Mouse (Mus musculus): ENCODE data around the gene Scamp3.
A peak's percentile ranks its signal among the peaks of the same experiment; 100 is the strongest.

Scamp3 gene

DNA sequence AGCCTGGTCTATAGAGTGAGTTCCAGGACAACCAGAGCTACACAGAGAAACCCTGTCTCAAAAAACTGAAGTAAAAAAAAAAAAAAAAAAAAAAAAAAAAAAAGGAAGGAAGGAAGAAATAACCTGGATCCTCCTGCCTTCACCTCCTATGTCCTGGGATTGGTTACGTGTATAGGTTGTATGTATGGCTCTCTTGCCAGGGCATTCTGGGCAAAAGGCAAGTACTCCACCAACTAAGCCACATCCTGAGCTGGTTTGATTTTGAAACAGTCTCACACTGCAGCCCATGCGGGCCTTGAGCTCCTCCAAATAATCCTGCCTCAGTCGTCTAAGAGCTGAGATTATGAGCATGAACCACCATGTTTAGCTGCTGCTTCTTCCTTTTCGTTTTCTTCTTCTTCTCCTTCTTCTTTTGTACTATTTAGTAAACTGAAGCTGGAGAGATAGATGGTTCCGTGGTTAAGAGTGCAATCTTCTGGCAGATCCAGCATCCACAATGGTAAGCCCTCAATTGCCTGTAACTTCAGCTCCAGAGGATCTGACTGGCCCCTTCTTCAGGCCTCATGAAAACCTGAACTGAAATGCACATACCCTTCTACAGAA is 13.5 kb upstream of the Scamp3 start:
- no peak for DNase-seq (ENCODE audit: low spot score in 2 of 2)

DNA sequence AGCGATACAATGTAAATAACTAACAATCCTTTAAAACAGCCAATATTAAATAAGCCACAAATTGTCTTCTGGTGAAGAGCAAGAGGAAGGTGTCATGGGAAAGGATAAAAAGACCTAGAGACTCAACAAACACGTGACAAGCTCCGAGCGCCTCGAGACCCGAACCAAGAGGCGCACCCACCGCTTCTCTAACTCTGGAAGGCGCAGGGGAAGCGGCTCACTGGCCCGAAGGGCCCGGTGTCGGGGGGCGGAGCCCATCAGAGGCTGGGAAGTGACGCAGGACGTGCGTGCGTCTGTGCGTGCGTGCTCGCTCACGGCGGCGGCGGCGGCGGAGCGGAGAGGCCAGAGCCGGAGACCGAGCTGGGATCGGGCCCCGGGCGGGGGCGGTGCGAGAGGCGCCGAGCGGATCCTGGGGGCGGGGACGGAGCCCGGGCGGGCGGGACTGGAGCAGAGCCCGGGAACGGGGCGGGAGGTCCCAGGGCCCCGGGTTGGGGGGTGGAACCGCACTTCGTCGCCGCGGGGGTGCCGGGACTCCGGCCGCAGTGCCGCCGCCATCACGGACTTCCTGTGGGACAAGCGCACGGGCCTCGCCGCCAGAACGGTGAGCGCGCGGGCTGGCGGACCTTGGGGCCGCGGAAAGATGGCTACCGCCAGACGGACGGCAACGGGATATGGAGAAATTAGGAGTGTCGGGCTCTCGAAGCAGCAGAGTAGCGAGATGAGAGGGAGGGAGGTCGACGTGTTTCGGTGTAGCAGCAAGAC is 12.6 kb upstream of the Scamp3 start, which contains the start of gene Clk2:
Gene Clk2 (plus strand): TSS at position 290 of the 762 bp plus-strand sequence.
- DNase-seq (ENCODE audit: low spot score in 2 of 2), result peak; percentile 93 to 94

DNA sequence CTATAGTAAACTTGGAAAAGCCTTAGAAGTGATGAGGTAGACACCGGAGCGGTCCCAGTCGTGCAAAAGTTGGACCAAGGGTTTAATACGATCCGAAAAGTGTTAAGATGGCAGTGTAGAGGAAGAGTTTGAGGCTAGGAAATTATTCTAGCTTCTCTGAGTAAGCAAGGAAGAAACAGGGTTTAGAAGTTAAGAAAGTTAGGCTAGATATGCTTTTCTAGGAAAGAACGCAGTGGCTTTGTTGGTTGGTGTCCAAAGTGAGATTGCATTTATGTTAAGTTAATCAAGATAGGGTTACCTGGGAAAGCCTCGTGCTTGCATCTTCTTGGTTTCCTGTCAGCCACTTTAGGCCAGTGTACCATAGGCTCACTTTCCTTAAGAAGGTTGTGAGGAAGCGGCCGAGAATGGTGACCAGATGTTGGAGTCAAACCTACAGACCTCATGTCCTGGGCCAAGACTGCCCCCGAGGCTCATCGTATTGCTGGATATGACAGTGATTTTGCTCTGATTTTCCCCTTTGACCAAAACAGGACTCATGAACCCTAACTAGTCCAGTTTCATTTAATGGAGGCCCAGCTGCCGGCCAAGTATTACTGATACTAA is 11.9 kb upstream of the Scamp3 start:
- no peak for DNase-seq (ENCODE audit: low spot score in 2 of 2)

DNA sequence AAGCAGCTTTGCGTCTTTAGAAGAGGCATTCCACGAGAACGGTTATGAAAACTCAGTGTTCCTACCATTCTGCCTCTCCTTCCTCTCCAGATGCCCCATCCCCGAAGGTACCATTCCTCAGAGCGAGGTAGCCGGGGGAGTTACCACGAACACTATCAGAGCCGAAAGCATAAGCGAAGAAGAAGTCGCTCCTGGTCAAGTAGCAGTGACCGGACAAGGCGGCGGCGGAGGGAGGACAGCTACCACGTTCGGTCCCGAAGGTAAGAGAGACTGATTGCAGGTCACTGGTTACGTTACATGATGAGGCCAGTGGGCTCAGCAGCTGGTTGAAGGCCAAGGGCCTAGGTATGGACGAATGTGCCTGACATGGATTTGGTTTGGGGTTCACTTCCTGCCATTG is 10.3 kb upstream of the Scamp3 start:
- no peak for DNase-seq (ENCODE audit: low spot score in 2 of 2)

DNA sequence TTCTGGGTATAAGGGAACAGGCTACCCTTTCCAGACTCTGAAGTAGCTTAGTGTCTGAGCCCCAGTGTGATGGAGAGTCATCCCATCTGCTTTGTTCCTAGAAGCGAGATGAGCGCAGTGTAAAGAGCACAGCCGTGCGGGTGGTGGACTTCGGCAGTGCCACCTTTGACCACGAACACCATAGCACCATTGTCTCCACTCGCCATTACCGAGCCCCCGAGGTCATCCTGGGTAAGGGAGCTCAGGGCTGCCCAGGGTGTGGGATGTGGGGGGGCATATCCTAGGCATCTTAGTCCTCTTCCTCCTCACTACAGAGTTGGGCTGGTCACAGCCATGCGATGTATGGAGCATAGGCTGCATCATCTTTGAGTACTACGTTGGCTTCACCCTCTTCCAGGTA is 2.4 kb upstream of the Scamp3 start:
- DNase-seq (ENCODE audit: low spot score in 2 of 2), result no peak

DNA sequence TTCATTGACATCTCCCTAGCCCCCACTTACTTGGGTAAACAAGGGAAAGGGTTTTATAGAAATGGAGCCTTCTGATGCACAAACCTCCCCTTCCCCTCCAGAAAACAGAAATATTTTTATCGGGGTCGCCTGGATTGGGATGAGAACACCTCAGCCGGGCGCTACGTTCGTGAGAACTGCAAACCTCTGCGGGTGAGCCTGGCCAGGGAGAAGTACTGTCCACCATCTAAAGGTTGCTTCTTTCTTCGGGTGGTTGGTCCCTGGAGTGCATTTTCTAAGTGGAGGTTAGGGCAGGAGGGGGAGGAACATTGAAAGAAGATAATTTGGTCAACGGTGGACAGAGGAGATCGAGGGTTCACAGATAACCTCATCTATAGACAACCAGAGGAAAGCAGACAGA is 1.7 kb upstream of the Scamp3 start:
- no peak for DNase-seq (ENCODE audit: low spot score in 2 of 2)

DNA sequence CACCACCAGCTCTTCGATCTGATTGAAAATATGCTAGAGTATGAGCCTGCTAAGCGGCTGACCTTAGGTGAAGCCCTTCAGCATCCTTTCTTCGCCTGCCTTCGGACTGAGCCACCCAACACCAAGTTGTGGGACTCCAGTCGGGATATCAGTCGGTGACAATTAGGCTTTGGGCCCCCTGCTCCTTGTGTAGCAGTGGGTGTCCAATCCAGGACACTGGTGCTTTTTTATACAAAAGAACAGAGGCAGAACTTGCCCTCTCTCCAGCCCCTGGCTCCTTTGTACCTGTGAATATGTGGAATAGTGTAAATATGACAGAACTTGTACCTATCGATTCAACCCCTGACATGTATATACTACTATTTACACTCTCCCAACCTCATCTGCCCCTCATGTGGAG is 852 bp upstream of the Scamp3 start:
- DNase-seq (ENCODE audit: low spot score in 2 of 2), result no peak

DNA sequence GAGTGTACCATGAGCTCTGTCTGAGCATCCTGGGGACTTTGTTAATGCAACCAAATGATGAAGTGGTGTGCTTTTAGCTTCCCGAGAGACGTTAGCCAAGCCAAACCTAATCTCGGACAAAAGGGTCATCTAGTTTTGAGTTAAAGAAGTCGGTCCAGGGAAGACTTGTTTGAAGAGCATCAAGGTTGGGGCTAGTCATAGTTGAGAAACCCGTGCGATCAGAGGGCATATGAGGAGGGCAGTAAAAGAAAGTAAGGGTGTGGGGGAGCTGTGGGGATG is 773 bp downstream of the Scamp3 start:
- no peak for DNase-seq (ENCODE audit: low spot score in 2 of 2)

DNA sequence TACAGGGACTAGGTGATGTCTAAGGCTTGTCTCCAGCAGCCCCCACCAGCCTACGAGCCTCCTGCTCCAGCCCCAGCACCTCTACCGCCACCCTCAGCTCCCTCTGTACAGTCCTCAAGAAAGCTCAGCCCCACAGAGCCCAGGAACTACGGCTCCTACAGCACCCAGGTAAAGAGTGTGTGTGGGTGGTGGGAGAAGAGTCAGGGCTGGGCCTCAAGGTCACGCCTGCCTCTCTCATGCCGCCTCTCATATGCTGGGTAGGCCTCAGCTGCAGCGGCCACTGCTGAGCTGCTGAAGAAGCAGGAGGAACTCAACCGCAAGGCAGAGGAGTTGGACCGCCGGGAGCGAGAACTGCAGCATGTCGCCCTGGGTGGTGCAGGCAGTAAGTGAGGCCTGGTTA is 1.8 kb downstream of the Scamp3 start:
- DNase-seq (ENCODE audit: low spot score in 2 of 2), result no peak

DNA sequence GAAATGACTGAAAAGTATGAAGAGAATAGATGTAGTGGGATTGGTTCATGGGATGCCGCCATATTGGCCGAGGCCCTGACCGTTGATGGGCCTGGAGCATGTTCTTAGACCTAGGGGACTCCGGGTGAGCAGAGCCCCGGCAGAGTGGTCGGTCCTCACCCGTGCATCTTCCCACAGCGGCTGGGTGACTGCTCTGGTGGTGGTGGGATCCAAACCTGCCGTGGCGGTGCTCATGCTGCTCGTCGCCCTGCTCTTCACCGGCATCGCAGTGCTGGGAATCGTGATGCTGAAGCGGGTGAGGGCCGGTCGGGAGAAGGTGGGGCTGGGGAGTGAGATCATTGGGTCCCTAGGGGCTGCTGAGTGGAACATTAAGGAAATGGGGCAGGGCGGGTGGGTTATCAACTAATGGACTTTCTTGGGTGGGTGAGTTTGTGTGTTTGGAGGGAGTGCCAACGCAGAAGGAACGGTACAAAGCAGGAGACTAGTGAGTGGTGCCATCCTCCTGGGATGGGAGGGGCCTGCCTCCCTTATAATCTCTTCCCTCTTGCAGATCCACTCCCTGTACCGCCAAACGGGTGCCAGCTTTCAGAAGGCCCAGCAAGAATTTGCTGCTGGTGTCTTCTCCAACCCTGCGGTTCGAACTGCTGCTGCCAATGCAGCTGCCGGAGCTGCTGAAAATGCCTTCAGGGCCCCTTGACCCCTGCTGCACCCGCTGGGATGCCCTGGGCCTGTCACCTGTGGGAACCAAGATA is 4.7 kb downstream of the Scamp3 start:
- DNase-seq (ENCODE audit: low spot score in 2 of 2), result no peak

DNA sequence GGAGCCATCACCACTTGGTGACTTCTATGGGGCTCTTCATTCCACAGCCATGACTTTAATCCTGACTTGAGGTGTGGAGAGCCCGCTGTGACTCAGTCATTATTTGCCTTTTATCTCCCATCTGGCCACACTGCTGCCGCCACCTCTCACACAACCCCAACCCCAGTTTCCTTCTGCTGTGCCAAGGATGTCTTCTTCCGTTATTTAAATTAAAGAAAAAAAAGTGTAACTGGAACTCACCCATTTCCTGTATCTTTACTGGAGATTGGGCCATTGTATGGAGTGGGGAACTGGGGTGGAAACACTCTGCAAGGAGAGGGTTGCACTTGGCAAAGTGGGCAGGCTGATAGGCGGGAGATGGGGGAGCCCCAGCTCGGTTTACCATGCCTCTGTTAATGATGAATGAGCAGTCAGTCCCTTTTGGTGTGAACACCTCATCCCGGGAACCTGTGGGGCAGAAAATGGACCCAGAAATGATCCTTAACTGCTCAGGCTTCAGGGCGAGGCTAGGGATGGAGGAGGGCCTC is 5.3 kb downstream of the Scamp3 start:
- no peak for DNase-seq (ENCODE audit: low spot score in 2 of 2)

DNA sequence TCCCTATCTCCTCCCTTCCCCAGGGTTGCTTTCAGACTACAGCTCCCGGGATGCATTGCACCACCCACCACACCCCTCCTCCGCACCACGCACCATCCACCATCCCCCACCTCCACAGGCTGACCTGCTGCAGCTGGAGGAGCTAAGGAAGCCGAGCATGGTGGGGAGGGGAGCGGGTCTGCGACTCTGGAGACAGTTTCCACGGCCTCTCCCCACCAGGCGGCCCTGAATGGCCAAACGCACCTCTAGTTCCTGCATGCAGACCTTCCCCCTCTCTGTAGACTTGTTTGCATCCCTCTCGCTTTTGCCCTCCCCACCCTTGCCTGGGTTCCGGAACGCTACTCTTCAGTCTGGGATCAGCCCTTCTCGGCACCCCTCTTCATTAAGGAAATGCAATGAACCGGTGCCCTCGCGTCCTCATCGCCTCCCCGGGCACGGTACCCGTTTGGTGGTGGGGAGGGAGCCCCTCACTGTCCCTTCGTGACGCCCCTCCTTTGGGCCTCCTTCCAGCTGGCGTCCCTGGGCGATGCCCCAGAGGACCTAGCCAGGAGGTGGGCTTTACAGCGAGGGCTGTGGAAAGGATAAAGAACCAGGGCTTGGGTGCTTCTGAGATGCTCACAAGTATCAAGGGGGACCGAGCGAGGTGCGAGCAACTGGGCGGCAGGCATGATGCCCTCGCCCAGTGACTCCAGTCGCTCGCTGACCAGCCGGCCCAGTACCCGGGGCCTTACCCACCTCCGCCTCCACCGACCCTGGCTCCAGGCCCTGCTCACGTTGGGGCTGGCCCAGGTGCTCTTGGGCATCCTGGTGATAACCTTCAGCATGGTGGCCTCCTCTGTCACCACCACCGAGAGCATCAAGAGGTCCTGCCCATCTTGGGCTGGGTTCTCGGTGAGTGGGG is 6.0 kb downstream of the Scamp3 start, which contains the start of gene Fam189b:
Gene Fam189b (plus strand): TSS at position 86 of the 901 bp plus-strand sequence.
- peak; percentile 94 to 95 for DNase-seq (ENCODE audit: low spot score in 2 of 2)

DNA sequence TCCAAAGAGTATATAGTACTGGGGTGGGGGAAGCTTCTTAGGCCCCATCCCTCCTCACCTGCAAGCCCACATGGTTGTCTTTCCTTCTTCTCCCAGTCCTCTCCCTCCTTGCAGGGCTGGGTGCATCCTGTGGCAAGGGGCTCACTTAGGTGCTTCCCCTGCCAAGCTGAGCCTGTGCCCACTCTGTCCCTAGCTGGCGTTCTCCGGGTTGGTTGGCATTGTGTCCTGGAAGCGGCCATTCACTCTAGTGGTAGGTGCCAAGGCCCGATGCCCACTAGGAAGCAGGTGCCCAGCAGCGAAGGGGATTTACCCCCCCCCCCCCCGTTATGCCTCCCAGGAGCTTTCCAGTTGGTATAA is 6.7 kb downstream of the Scamp3 start:
- DNase-seq (ENCODE audit: low spot score in 2 of 2), result peak; percentile 33 to 35

DNA sequence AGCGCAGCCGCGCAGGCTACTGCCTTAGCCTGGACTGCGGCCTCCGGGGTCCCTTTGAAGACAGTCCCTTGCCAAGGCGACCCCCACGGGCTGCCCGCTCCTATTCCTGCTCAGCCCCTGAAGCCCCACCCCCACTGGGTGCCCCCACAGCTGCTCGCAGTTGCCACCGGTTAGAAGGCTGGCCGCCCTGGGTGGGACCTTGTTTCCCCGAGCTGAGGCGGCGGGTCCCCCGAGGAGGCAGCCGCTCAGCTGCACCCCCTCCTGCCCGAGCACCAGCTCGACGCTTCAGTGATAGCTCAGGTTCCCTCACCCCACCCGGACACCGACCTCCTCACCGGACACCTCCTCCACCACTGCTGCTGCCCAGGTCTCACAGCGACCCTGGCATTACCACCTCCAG is 9.9 kb downstream of the Scamp3 start:
- no peak for DNase-seq (ENCODE audit: low spot score in 2 of 2)

DNA sequence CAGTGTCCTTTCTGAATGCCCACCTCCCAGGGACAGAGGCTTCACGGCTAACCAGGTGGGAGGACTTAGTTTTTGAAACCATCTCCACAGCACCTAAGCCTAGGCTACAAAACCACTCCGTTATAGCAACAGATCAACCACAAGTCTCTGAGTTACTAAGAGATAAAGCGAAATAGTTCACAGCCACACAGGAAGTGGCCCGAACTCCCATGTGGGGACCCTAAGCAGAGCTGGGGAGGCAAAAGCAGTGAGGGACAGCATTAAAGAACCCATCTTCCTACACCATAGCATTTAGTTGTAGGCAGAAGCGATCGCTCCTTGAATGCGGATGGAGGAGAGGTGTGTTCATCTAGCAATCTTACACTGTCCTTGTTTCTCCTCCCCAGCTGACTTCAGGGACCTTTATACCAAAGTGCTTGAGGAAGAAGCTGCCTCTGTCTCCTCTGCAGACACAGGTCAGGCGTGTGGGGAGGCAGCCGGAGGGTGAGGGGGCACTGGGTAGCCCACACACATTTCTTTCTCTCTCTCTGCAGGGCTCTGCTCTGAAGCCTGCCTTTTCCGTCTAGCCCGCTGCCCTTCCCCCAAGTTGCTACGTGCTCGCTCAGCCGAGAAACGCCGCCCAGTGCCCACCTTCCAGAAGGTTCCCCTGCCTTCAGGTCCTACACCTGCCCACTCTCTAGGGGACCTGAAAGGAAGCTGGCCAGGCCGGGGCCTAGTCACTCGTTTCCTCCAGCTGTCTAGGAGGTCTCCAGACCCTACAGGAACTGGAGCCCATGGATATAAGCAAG is 10.6 kb downstream of the Scamp3 start:
- no peak for DNase-seq (ENCODE audit: low spot score in 2 of 2)

DNA sequence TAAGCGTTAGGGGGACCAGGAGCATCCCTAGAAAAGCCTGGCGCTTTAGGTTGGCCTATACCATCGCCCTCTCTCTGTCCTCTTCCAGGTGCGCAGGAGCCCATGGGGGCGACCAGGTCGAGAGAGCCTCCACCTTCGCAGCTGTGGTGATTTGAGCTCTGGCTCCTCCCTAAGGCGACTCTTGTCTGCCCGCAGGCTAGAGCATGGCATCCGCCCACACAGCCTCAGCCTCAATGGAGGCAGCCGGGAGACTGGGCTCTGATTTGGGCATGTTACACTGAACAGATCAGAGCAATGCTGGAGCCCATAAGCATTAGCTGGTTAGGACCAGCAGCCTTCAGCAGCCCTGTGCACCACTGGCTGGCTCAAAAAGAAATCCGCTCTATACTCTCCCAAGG is 11.2 kb downstream of the Scamp3 start:
- no peak for DNase-seq (ENCODE audit: low spot score in 2 of 2)

DNA sequence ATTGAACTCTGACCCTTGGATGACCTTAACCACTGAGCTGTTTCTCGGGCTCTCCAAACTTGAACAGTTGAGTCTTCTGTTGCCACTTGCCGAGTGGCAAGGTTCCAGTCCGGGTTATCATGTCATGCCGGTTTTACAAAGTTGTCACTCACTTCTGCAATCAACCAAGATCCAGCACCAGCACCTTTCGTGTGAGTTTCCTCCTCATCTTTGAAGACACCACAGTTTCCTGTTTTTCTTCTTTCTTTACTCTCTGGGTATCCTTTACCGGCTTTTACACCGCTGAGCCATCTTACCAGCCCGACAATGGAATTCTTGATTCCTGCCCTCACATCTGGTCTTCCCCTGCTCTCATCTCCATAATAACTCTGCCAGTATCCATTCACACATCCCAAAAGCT is 13.2 kb downstream of the Scamp3 start:
- no peak for DNase-seq (ENCODE audit: low spot score in 2 of 2)

DNA sequence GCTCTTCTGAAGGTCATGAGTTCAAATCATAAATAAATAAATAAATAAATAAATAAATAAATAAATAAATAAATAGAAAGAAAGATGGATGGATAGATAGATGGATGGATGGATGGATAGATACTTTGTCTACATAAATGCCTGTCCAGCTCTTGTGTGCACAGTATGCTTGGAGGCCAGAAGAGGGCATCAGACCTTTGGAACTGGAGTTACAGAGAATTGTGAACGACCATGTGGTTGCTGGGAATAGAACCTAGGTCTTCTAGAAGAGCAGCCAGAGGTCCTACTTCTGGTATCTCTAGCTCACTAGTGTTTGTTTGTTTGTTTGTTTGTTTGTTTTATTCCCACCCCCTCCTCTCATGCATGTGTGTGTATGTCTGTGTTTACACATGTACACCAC is 16.1 kb downstream of the Scamp3 start:
- no peak for DNase-seq (ENCODE audit: low spot score in 2 of 2)

DNA sequence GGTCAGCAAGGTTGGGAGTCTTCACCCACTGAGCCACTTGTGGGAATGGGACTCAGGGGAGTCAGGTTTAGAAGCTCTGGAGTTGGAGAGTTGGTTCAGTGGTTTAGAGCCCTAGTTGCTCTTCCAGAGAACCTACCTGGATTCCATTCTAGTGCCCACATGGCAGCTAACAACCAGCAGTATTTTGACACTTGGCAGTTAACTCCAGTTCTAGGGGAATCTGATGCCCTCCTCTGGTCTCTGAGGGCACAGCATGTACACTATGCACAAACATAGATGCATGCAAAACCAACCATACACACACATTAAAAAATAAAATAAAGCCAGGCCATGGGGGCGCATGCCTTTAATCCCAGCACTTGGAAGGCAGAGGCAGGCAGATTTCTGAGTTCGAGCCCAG is 16.6 kb downstream of the Scamp3 start:
- DNase-seq (ENCODE audit: low spot score in 2 of 2), result no peak

DNA sequence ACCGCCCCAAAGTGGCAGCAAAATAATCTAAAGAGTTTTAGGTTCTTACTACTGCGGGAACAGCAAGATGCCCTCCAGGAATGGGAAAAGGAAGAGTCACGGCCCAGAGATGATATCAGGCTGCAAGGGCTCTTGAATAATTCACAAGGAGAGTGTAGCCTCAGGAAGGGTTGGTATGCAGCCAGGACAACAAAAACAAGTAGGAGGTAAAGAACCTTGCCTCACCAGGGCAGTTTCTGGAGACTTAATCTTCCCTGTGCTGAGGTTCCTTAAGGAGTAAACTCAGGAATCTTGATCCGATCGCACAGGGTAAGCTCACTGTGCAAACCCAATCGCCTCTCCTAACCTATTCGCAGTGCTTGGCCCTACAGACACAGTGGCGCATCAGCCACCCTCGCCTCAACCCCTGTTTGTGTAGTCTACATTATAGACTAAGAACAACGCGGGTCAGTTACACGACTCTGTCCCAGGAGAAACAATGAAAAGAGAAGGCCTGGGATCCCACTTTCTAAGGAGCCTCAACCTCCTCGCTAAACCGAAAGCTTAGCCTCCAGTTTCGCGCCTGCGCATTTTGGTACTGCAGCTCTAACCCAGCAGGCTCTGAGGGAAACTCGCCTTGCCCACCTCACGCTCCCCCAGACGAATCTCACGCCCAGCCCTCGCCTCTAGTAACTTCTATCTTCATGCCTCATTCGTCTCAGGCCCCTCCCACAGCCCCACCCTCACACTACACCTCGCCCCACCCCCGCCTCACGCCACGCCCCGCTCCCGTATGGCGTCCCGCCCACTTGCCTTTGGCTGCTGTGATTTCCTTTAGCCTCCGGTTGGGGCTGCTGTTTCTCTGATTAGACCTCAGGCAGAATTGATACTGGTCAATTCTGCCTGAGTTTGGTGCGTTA is 19.0 kb downstream of the Scamp3 start:
- DNase-seq (ENCODE audit: low spot score in 2 of 2), result peak; percentile 74 to 83
